Mouse (Mus musculus) megakaryocyte, embryonic 14.5 days (primary cell): ENCODE results near the gene Trank1. TPM values are rescaled to one million over a fixed set of nuclear protein-coding genes. Genes with fewer than 3 reads are reported as not detected.

Experiments used
- H3K27me3 ChIP-seq: replicated peaks from 2 replicates; pipeline ENCODE3; 2012; ENCODE audit warnings: inconsistent platforms
- H3K36me3 ChIP-seq: replicated peaks from 2 replicates; pipeline ENCODE3; 2012; ENCODE audit warnings: low read length, inconsistent platforms, mixed read lengths
- H3K4me1 ChIP-seq: 2 replicates; pipeline ENCODE4 v1.6.1; 2012; ENCODE audit warnings: inconsistent platforms
- H3K4me3 ChIP-seq: replicated peaks from 2 replicates; pipeline ENCODE3; 2012; ENCODE audit warnings: moderate library complexity, mild to moderate bottlenecking, inconsistent platforms
- H3K9me3 ChIP-seq: 2 replicates; pipeline ENCODE4 v1.6.1; 2012; ENCODE audit warnings: inconsistent platforms
- FLI1 ChIP-seq: IDR thresholded peaks from 2 replicates; pipeline ENCODE4 v1.6.1; 2012; ENCODE audit warnings: low read length, inconsistent platforms, mixed read lengths
- GATA1 ChIP-seq: IDR thresholded peaks from 3 replicates; pipeline ENCODE4 v1.6.1; 2012; ENCODE audit warnings: mixed read lengths, low read length, inconsistent platforms, borderline replicate concordance
- polyA plus RNA-seq: library from polyadenylated mRNA; stranded (reverse); fragments of >175 nt; gene quantifications from 2 replicates; pipeline ENCODE4 v1.2.3, GENCODE M21; 2012; ENCODE audit warnings: low replicate concordance; ENCODE audit not compliant: insufficient read depth

Trank1 gene
- polyA plus RNA-seq, result not detected in 2 replicates

- Histone ChIP-seq H3K4me3 (peak within 1 kb of the TSS; percentile 80), H3K9me3 (peaks cover 7% of the 10 kb centered on the region), H3K36me3 (no peaks in the 10 kb centered on the region), H3K4me1 (peaks cover 17% of the 10 kb centered on the region), H3K27me3 (peaks cover 70% of the 10 kb centered on the region)
- no peak for TF ChIP-seq GATA1
- TF ChIP-seq FLI1, result no peak
These were observed at the start of gene Trank1 for GRCm38 (mm10) chr9:111311031-111311842. Gene Trank1, plus strand, starts transcription at chr9:111311739.

DNA sequence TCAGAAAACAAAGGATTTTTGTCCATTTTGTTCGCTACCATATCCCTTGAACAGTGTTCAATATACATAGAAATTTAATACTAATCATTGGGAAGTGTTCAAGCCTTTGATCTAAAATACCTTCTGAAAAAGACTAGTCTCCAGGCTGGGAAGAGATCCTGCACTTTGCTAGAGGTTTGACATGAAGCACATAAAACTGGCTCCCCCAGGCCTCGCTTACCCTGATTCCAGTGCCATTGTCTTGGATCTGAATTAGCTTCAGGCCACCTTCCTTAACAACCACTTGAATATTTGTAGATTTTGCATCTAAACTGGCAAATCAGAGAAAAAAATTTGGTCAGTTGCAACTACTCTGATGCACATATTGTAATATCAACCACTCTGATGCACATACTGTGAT, 43.5 kb upstream of the Trank1 start:
- H3K36me3 ChIP-seq, result peaks cover 49% of the 10 kb centered on the region
- no peaks in the 10 kb centered on the region for H3K27me3 ChIP-seq
- no peaks in the 10 kb centered on the region for H3K9me3 ChIP-seq
- no peak overlapping the region for H3K4me3 ChIP-seq
- H3K4me1 ChIP-seq, result peaks cover 38% of the 10 kb centered on the region
- no peak for TF ChIP-seq FLI1
- TF ChIP-seq GATA1, result no peak

GRCm38 (mm10) chr9:111270606-111271005, 40.9 kb upstream of the Trank1 start:
- Histone ChIP-seq H3K9me3 (no peaks in the 10 kb centered on the region), H3K4me3 (peak overlapping the region; percentile 100), H3K36me3 (peaks cover 50% of the 10 kb centered on the region), H3K4me1 (peaks cover 57% of the 10 kb centered on the region), H3K27me3 (no peaks in the 10 kb centered on the region)
- TF ChIP-seq FLI1 (no peak), GATA1 (no peak)

- peak overlapping the region; percentile 100 for H3K4me3 ChIP-seq
- no peak for TF ChIP-seq GATA1
- TF ChIP-seq FLI1, result no peak
- no peaks in the 10 kb centered on the region for H3K9me3 ChIP-seq
- peaks cover 59% of the 10 kb centered on the region for H3K4me1 ChIP-seq
- no peaks in the 10 kb centered on the region for H3K27me3 ChIP-seq
- H3K36me3 ChIP-seq, result peaks cover 50% of the 10 kb centered on the region
These were observed 40.5 kb upstream of the Trank1 start for GRCm38 (mm10) chr9:111271056-111271433.

- H3K4me3 ChIP-seq, result peak within 1 kb of the TSS; percentile 100
- no peaks in the 10 kb centered on the region for H3K27me3 ChIP-seq
- no peaks in the 10 kb centered on the region for H3K9me3 ChIP-seq
- peaks cover 50% of the 10 kb centered on the region for H3K36me3 ChIP-seq
- TF ChIP-seq GATA1 (no peak; the same call in 2 of the 3 replicates), FLI1 (0 out of 2 replicates have a peak, but pooled peaks have one; percentile 19)
- peaks cover 61% of the 10 kb centered on the region for H3K4me1 ChIP-seq
These were observed 39.9 kb upstream of the Trank1 start, which contains the start of the genes Mlh1 and Epm2aip1 for GRCm38 (mm10) chr9:111271434-111272160. Gene Mlh1, minus strand, starts transcription at chr9:111271791. Gene Epm2aip1, plus strand, starts transcription at chr9:111271929.

DNA sequence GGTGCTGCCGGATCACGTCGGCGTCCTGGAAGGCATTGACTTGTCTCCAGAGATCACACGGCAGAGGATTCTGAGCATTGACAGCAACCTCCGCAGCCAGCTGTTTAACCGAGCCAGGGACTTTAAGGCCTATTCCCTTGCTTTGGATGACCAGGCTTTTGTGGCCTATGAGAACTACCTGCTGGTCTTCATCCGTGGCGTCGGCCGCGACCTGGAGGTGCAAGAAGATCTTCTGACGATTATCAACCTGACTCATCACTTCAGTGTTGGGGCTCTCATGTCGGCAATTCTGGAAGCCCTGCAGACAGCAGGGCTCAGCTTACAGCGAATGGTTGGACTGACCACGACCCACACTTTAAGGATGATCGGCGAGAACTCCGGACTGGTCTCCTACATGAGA, 39.2 kb upstream of the Trank1 start:
- peaks cover 61% of the 10 kb centered on the region for H3K4me1 ChIP-seq
- no peaks in the 10 kb centered on the region for H3K9me3 ChIP-seq
- no peaks in the 10 kb centered on the region for H3K27me3 ChIP-seq
- TF ChIP-seq FLI1 (no peak), GATA1 (no peak)
- H3K36me3 ChIP-seq, result peaks cover 50% of the 10 kb centered on the region
- H3K4me3 ChIP-seq, result peak overlapping the region; percentile 100

- no peaks in the 10 kb centered on the region for H3K27me3 ChIP-seq
- no peak for TF ChIP-seq FLI1
- no peak for TF ChIP-seq GATA1
- H3K9me3 ChIP-seq, result no peaks in the 10 kb centered on the region
- H3K36me3 ChIP-seq, result peaks cover 50% of the 10 kb centered on the region
- peaks cover 60% of the 10 kb centered on the region for H3K4me1 ChIP-seq
- H3K4me3 ChIP-seq, result peak overlapping the region; percentile 100
These were observed 38.3 kb upstream of the Trank1 start for GRCm38 (mm10) chr9:111272996-111273785.

DNA sequence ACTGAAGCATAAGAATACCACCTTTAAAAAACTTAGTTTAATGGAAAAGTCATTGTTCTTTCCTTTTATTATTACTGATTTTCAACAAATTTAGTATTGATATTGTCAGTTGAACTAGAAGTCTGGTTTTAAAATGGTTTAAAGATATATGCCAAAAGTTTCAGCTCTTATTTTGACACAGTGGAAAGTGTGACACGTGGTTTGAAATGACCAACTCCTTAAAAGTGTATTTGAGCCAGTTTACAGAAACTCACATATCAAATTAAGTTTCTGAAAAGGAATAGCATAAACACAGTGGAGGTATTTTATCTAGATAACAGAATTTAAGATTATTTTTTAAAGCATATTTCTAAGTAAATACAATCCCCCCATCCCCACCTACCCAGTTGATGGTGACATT, 37.6 kb upstream of the Trank1 start:
- H3K27me3 ChIP-seq, result no peaks in the 10 kb centered on the region
- peaks cover 62% of the 10 kb centered on the region for H3K4me1 ChIP-seq
- H3K9me3 ChIP-seq, result no peaks in the 10 kb centered on the region
- H3K4me3 ChIP-seq, result no peak overlapping the region
- TF ChIP-seq GATA1, result no peak
- no peak for TF ChIP-seq FLI1
- peaks cover 58% of the 10 kb centered on the region for H3K36me3 ChIP-seq

DNA sequence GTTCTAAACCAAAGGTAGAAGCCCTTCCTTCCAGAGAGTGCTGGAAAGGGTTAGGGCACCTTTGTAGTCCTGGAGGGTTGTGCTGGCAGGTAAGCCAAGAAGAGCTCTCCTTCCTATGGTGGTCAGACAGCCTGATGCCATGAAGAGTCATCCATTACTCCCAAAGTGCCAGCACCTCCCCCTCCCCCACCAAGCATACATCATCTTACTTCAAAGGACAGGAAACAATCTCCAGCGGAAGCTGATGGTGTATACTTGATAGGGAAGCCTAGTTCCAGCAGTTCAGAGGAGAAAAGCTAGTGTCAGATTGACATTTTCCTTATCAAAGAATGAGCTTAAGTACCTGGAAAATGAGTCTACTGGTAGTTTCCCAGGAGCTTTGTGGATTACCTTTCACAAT, 36.4 kb upstream of the Trank1 start:
- no peaks in the 10 kb centered on the region for H3K9me3 ChIP-seq
- H3K27me3 ChIP-seq, result no peaks in the 10 kb centered on the region
- no peak for TF ChIP-seq GATA1
- no peak for TF ChIP-seq FLI1
- H3K4me3 ChIP-seq, result peak overlapping the region; percentile 77
- H3K4me1 ChIP-seq, result peaks cover 50% of the 10 kb centered on the region
- H3K36me3 ChIP-seq, result peaks cover 67% of the 10 kb centered on the region
